ENCODE assay signal across 19 mouse cellular contexts in genomic region chr5:108224077-108224476, GRCm38 (mm10).
"Had no signal": no experiment of that assay in that cellular context is flagged by ENCODE, and none has a peak within 500 bp of the region (broad histone marks: within the 10 kb centered on the region; RNA-seq: fewer than 3 reads in every experiment).

No protein-coding gene starts in this region.

- H3K4me3 ChIP-seq: lung, embryonic 15.5 days; megakaryocyte, embryonic 14.5 days; midbrain, embryonic 13.5 days; midbrain, embryonic 15.5 days; neural tube, embryonic 12.5 days; stomach, embryonic 15.5 days had no signal

- H3K4me1 ChIP-seq: lung, embryonic 15.5 days; megakaryocyte, embryonic 14.5 days; midbrain, embryonic 13.5 days; midbrain, embryonic 15.5 days; neural tube, embryonic 12.5 days; stomach, embryonic 15.5 days had no signal

- H3K4me2 ChIP-seq: lung, embryonic 15.5 days; midbrain, embryonic 11.5 days; midbrain, embryonic 13.5 days; midbrain, embryonic 15.5 days; neural tube, embryonic 12.5 days; stomach, embryonic 15.5 days had no signal

- H3K27me3 ChIP-seq: lung, embryonic 15.5 days; megakaryocyte, embryonic 14.5 days; midbrain, embryonic 13.5 days; midbrain, embryonic 15.5 days; neural tube, embryonic 12.5 days; stomach, embryonic 15.5 days had no signal

- H3K9me3 ChIP-seq: lung, embryonic 15.5 days; megakaryocyte, embryonic 14.5 days; midbrain, embryonic 13.5 days; midbrain, embryonic 15.5 days; neural tube, embryonic 12.5 days; stomach, embryonic 15.5 days had no signal

- H3K27ac ChIP-seq: lung, embryonic 15.5 days; macrophage; midbrain, embryonic 13.5 days; midbrain, embryonic 15.5 days; neural tube, embryonic 12.5 days; stomach, embryonic 15.5 days; stomach, postnatal 0 days had no signal

- DNase-seq: lung, adult 2 months; lung, postnatal 14 days; lung, postnatal 36 days; right cerebral cortex, postnatal 25 days; right cerebral cortex, postnatal 4 days; spleen, adult 18-20 months; thymus, adult 2 months; thymus, postnatal 25 days; thymus, postnatal 4 days had no signal

- H3K36me3 ChIP-seq: lung, embryonic 15.5 days; midbrain, embryonic 13.5 days; midbrain, embryonic 15.5 days; neural tube, embryonic 12.5 days; stomach, embryonic 15.5 days had no signal

- ATAC-seq: lung, postnatal 0 days; midbrain, embryonic 13.5 days; midbrain, embryonic 15.5 days had no signal

- H3K9ac ChIP-seq: lung, embryonic 15.5 days; midbrain, embryonic 13.5 days; midbrain, embryonic 15.5 days; neural tube, embryonic 12.5 days; stomach, embryonic 15.5 days had no signal
